Mouse (Mus musculus) hindbrain, embryonic 11.5 days (tissue): ENCODE measurements around the gene Ptpdc1. TPM values are rescaled to one million over a fixed set of nuclear protein-coding genes. Genes with fewer than 3 reads are reported as not detected.

Experiments used
- ATAC-seq: fragments of 200-750 bp; cut with Nextera tagmentation; 2 replicates; pipeline ENCODE4 v1.8.0; 2017; ENCODE audit warnings: mild to moderate bottlenecking, moderate TSS enrichment, moderate library complexity; ENCODE audit not compliant: low FRiP score
- DNase-seq: peaks from one replicate; pipeline ENCODE4 v3.0.0-alpha.2; 2015; ENCODE audit warnings: low spot score
- H3K27ac ChIP-seq: fragments of 300-500 bp; sonication (generic); 2 replicates; pipeline ENCODE4 v1.5.1; 2014; ENCODE audit warnings: mild to moderate bottlenecking, low read depth, low read length
- H3K27me3 ChIP-seq: fragments of 300-500 bp; sonication (generic); 2 replicates; pipeline ENCODE4 v1.6.1; 2014; ENCODE audit warnings: mild to moderate bottlenecking, low read length, moderate library complexity, mixed read lengths; ENCODE audit not compliant: control insufficient read depth, insufficient read depth
- H3K36me3 ChIP-seq: fragments of 300-500 bp; sonication (generic); 2 replicates; pipeline ENCODE4 v1.6.1; 2014; ENCODE audit warnings: mild to moderate bottlenecking, low read length, moderate library complexity, mixed read lengths; ENCODE audit not compliant: control insufficient read depth, insufficient read depth
- H3K4me1 ChIP-seq: fragments of 300-500 bp; sonication (generic); replicated peaks from 2 replicates; pipeline ENCODE4 v1.6.1; 2014; ENCODE audit warnings: low read length, mixed read lengths; ENCODE audit not compliant: control insufficient read depth, insufficient read depth
- H3K4me2 ChIP-seq: fragments of 300-500 bp; sonication (generic); replicated peaks from 2 replicates; pipeline ENCODE4 v1.6.1; 2014; ENCODE audit warnings: mild to moderate bottlenecking, low read depth, low read length
- H3K4me3 ChIP-seq: fragments of 300-500 bp; sonication (generic); 2 replicates; pipeline ENCODE4 v1.5.1; 2014; ENCODE audit warnings: low read depth, low read length
- H3K9ac ChIP-seq: fragments of 300-500 bp; sonication (generic); 2 replicates; pipeline ENCODE4 v1.6.1; 2014; ENCODE audit warnings: low read depth, low read length
- H3K9me3 ChIP-seq: fragments of 300-500 bp; sonication (generic); 2 replicates; pipeline ENCODE4 v1.6.1; 2016; ENCODE audit warnings: low read length; ENCODE audit not compliant: control insufficient read depth
- WGBS: fragments of 180-500 bp; shearing (Covaris S2); extraction: QIAGEN DNeasy Blood & Tissue Kit; methylation state at CpG from one replicate; pipeline ENCODE4 v1.1.7; 2014; 5-methylcytosine and 5-hydroxymethylcytosine counted together
- polyA plus RNA-seq: library from polyadenylated mRNA; unstranded; fragments of >200 nt; fragmentation: Nextera tagmentation; extraction: Ambion mirVana; gene quantifications from 2 replicates; pipeline ENCODE4 v1.2.1, GENCODE M21; 2014

Gene Ptpdc1
- polyA plus RNA-seq, 1 experiment from 2014 or later, result 12.5 TPM

GRCm38 (mm10) chr13:48659254-48660220, 34.1 kb upstream of the Ptpdc1 start:
- no peaks in the 10 kb centered on the region for H3K9me3 ChIP-seq
- H3K4me3 ChIP-seq, result no peak overlapping the region
- no peak overlapping the region for H3K27ac ChIP-seq
- H3K36me3 ChIP-seq, result no peaks in the 10 kb centered on the region
- no peak overlapping the region for H3K4me2 ChIP-seq
- under 1% methylated on average over 38 of the region's 38 CpGs for WGBS
- H3K9ac ChIP-seq, result no peak overlapping the region
- peaks cover 5% of the 10 kb centered on the region for H3K4me1 ChIP-seq
- DNase-seq (peak; percentile 64), ATAC-seq (no peak)
- peaks cover 86% of the 10 kb centered on the region for H3K27me3 ChIP-seq

GRCm38 (mm10) chr13:48658588-48659253, 33.3 kb upstream of the Ptpdc1 start:
- H3K9me3 ChIP-seq, result no peaks in the 10 kb centered on the region
- peak; percentile 64 for DNase-seq
- peaks cover 5% of the 10 kb centered on the region for H3K4me1 ChIP-seq
- H3K36me3 ChIP-seq, result no peaks in the 10 kb centered on the region
- no peak overlapping the region for H3K27ac ChIP-seq
- H3K4me3 ChIP-seq, result no peak overlapping the region
- H3K9ac ChIP-seq, result no peak overlapping the region
- H3K27me3 ChIP-seq, result peaks cover 83% of the 10 kb centered on the region
- WGBS, result under 1% methylated on average over 33 of the region's 33 CpGs
- no peak for ATAC-seq
- H3K4me2 ChIP-seq, result no peak overlapping the region

- H3K27ac ChIP-seq, result no peak overlapping the region
- no peaks in the 10 kb centered on the region for H3K9me3 ChIP-seq
- H3K4me2 ChIP-seq, result no peak overlapping the region
- no peak for ATAC-seq
- peaks cover 81% of the 10 kb centered on the region for H3K27me3 ChIP-seq
- H3K9ac ChIP-seq, result no peak overlapping the region
- no peak overlapping the region for H3K4me3 ChIP-seq
- no peaks in the 10 kb centered on the region for H3K36me3 ChIP-seq
- peak; percentile 54 for DNase-seq
- WGBS, result 2% methylated on average over 9 of the region's 9 CpGs
- peaks cover under 1% of the 10 kb centered on the region; the same call in 1 of the 2 replicates for H3K4me1 ChIP-seq
Observed at GRCm38 (mm10) chr13:48657791-48658190, 32.3 kb upstream of the Ptpdc1 start.

DNA sequence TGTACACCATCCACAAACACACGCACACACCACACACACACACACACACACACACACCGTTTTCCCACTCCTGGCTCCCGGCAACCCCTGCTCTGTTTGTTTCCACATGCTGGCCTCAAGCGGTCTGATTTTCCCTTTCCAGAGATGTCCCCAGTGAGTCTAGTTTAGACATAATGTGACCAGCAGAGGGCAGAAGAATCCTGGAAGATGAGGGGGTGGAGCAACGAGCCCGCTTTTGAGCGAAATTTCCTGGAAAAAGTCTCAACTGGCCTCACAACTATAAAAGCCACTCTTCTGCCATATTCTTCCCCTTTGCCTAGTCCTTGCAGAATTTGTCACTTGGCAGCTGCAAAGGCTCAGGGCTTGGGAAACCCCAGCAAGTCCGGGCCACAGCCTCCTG, 30.2 kb upstream of the Ptpdc1 start:
- no peaks in the 10 kb centered on the region for H3K4me1 ChIP-seq
- no peak overlapping the region for H3K9ac ChIP-seq
- H3K27ac ChIP-seq, result no peak overlapping the region
- no peaks in the 10 kb centered on the region for H3K36me3 ChIP-seq
- H3K4me3 ChIP-seq, result no peak overlapping the region
- H3K4me2 ChIP-seq, result no peak overlapping the region
- 0% methylated on average over 8 of the region's 8 CpGs for WGBS
- DNase-seq, result peak; percentile 86
- no peaks in the 10 kb centered on the region for H3K9me3 ChIP-seq
- peak; percentile 59 for ATAC-seq
- peaks cover 60% of the 10 kb centered on the region for H3K27me3 ChIP-seq

GRCm38 (mm10) chr13:48653788-48654770, 28.6 kb upstream of the Ptpdc1 start:
- peak; percentile 90 for DNase-seq
- Histone ChIP-seq H3K4me3 (no peak overlapping the region), H3K27me3 (peaks cover 45% of the 10 kb centered on the region), H3K4me2 (no peak overlapping the region), H3K9ac (no peak overlapping the region), H3K9me3 (no peaks in the 10 kb centered on the region), H3K36me3 (no peaks in the 10 kb centered on the region), H3K27ac (no peak overlapping the region), H3K4me1 (no peaks in the 10 kb centered on the region)
- WGBS, result 12% methylated on average over 14 of the region's 14 CpGs
- 0 out of 2 replicates have a peak, but pooled peaks have one; percentile 53 for ATAC-seq

DNA sequence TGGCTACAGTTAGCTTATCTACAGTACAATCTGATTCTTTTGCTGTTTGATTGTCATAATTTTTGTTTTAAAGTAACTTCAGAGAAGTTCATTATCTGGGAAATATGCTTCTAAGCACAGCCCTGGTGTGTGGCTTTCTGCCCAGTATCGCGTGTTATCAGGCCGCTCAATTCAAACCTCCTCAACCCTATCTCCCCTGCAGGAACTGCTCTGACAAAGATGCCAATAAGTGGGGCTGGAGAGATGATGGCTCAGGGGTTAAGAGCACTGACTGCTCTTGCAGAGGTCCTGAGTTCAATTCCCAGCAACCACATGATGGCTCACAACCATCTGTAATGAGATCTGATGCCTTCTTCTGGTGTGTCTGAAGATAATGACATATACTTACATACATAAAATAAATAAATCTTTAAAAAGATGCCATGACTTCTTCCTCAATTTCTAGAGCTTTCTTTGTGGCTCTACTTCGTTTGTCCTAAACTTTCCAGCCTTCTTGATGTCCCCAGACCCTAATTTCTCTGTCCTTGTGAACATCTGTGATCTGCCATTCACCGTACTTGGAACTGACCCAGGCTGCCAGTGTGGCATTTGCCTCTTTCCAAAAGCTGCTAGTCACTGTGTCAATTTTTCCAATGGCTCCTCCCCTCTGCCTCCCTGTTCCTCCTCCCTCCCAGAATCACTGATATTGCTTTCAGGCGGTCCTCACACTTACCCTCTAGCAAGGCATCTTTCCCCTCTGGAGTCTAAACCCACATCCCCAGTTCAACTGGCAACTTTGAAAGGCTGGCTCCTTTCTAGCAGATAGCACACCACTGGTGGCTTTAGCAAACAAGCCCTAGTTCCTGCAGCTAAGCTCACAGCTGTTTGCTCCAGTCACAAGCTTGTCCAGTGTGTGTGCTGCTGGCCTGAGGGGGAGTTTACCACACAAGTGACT, 25.9 kb upstream of the Ptpdc1 start:
- Histone ChIP-seq H3K9me3 (no peaks in the 10 kb centered on the region), H3K9ac (no peak overlapping the region), H3K4me1 (no peaks in the 10 kb centered on the region), H3K4me3 (no peak overlapping the region), H3K4me2 (no peak overlapping the region), H3K27me3 (peaks cover 20% of the 10 kb centered on the region), H3K36me3 (no peaks in the 10 kb centered on the region), H3K27ac (no peak overlapping the region)
- no peak for DNase-seq
- WGBS, result 75% methylated on average over 6 of the region's 6 CpGs
- no peak for ATAC-seq

DNA sequence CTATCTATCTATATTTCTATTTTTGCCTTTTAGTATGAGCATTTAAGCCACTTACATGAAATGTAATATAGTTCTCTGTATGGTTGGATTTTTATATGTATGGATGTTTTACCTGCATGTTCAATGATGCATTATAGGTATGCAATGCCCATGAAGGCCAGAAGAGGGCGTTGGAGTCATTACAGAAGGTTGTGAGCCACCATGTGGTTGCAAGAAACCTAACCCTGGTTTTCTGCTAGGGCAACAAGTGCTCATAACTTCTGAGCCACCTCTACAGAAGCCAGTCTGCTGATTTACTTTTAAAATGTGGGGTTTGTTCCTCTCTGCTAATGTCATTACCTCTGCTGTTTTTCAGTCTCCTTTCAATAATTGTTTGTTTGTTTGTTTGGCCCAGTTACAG, 25.2 kb upstream of the Ptpdc1 start:
- Histone ChIP-seq H3K27me3 (peaks cover 14% of the 10 kb centered on the region), H3K9ac (no peak overlapping the region), H3K27ac (no peak overlapping the region), H3K4me3 (no peak overlapping the region), H3K4me1 (no peaks in the 10 kb centered on the region), H3K9me3 (no peaks in the 10 kb centered on the region), H3K4me2 (no peak overlapping the region), H3K36me3 (no peaks in the 10 kb centered on the region)
- ATAC-seq, result no peak
- WGBS, result 0% methylated on average over 1 of the region's 1 CpGs
- DNase-seq, result peak; percentile 54
